Mouse (Mus musculus): ENCODE data around the gene Cdc14a.

DNA sequence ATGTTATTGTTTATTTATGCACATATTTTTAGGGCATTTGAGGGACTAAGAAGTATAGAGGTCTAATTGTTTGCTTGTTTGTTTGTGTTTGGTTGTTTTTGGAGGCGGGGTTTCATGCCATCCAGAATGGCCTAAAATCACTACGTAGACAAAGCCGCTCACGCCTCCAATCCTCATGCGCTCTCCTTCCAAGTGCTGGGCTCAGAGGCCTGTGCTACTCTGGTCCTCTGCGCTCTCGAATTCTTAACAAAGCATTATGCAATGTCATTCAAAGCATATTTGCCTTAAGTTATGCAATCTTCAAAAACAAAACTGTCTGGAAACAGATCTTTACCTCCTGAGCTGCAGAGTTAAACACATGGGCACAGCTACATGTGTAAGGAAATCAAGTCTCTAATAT is 121.3 kb downstream of the Cdc14a start:
- TF ChIP-seq CTCF (IDR thresholded peaks at IDR 0.05; ENCODE audit: low read depth, low read length) (no peak), GATA1 (IDR thresholded peaks at IDR 0.05; ENCODE audit: borderline replicate concordance, low read length) (no peak), POLR2AphosphoS5 (IDR thresholded peaks at IDR 0.05; ENCODE audit: insufficient replicate concordance, low read depth, low read length) (no peak), TAL1 (conservative IDR thresholded peaks at IDR 0.05; ENCODE audit: low read depth, low read length) (no peak)

Measured in G1E (cell line).